In genomic region chr10:72318308-72318707, GRCm38 (mm10) we compare ENCODE assay signal across 16 mouse cellular contexts.
"Had no signal": no experiment of that assay in that cellular context is flagged by ENCODE, and none has a peak within 500 bp of the region (broad histone marks: within the 10 kb centered on the region; RNA-seq: fewer than 3 reads in every experiment).

No protein-coding gene starts in this region.

- H3K4me1 ChIP-seq: neural tube, embryonic 12.5 days; neural tube, embryonic 13.5 days; neural tube, embryonic 15.5 days; stomach, embryonic 15.5 days had no signal

- H3K36me3 ChIP-seq: neural tube, embryonic 12.5 days; neural tube, embryonic 13.5 days; neural tube, embryonic 15.5 days; stomach, embryonic 15.5 days had no signal

- DNase-seq: right cerebral cortex, adult 18-20 months; right cerebral cortex, postnatal 14 days; right cerebral cortex, postnatal 25 days; right cerebral cortex, postnatal 4 days; spleen, adult 18-20 months; thymus, adult 18-20 months; thymus, adult 2 months; thymus, postnatal 14 days; thymus, postnatal 25 days; thymus, postnatal 36 days; thymus, postnatal 4 days had no signal

- H3K9me3 ChIP-seq: neural tube, embryonic 12.5 days; neural tube, embryonic 13.5 days; neural tube, embryonic 15.5 days; stomach, embryonic 15.5 days had no signal

- H3K9ac ChIP-seq: neural tube, embryonic 12.5 days; neural tube, embryonic 13.5 days; neural tube, embryonic 15.5 days; stomach, embryonic 15.5 days had no signal

- H3K27ac ChIP-seq: neural tube, embryonic 12.5 days; neural tube, embryonic 13.5 days; neural tube, embryonic 15.5 days; stomach, embryonic 15.5 days; stomach, postnatal 0 days had no signal

- H3K4me2 ChIP-seq: neural tube, embryonic 12.5 days; neural tube, embryonic 13.5 days; neural tube, embryonic 15.5 days; stomach, embryonic 15.5 days had no signal

- H3K4me3 ChIP-seq: neural tube, embryonic 12.5 days; neural tube, embryonic 13.5 days; neural tube, embryonic 15.5 days; stomach, embryonic 15.5 days had no signal

- H3K27me3 ChIP-seq: neural tube, embryonic 12.5 days; neural tube, embryonic 13.5 days; neural tube, embryonic 15.5 days; stomach, embryonic 15.5 days had no signal
